Mouse (Mus musculus): ENCODE data around the gene Tbce. TPM values are rescaled to one million over a fixed set of nuclear protein-coding genes. Genes with fewer than 3 reads are reported as not detected.

The Tbce gene
- polyA plus RNA-seq, 2 experiments, result 54.7 to 116 TPM

- under 1% methylated on average over 60 of the region's 64 CpGs for WGBS
Observed at GRCm38 (mm10) chr13:14063013-14063941, 23.8 kb upstream of the Tbce start, which contains the start of the genes Arid4b and Ggps1. Gene Arid4b, plus strand, starts transcription at chr13:14063232. Gene Ggps1, minus strand, starts transcription at chr13:14063488.

GRCm38 (mm10) chr13:14062209-14063012, 23.0 kb upstream of the Tbce start:
- Histone ChIP-seq H3K27ac (replicated peaks; ENCODE audit: low read depth, low read length) (peak overlapping the region; percentile 92), H3K27me3 (ENCODE audit: control insufficient read depth, insufficient read depth, low read length) (no peaks in the 10 kb centered on the region), H3K4me3 (replicated peaks; ENCODE audit: low read length) (peak overlapping the region; percentile 99), H3K9me3 (ENCODE audit: control insufficient read depth, low read length) (no peaks in the 10 kb centered on the region), H3K36me3 (ENCODE audit: control insufficient read depth, insufficient read depth, low read length) (peaks cover 5% of the 10 kb centered on the region; the same call in 1 of the 2 replicates), H3K4me1 (ENCODE audit: control insufficient read depth, insufficient read depth, low read length) (peaks cover 12% of the 10 kb centered on the region), H3K9ac (ENCODE audit: low read depth, low read length, severe bottlenecking) (peak overlapping the region; percentile 73), H3K4me2 (replicated peaks; ENCODE audit: low read depth, low read length, severe bottlenecking) (peak overlapping the region; percentile 69)
- 5% methylated on average over 11 of the region's 11 CpGs for WGBS
- DNase-seq (ENCODE audit: low spot score), result no peak
- TF ChIP-seq POLR2A (IDR thresholded peaks at IDR 0.05; ENCODE audit: borderline replicate concordance, extremely low read depth, insufficient read depth, insufficient read length), result no peak
- no peak for ATAC-seq (ENCODE audit: low FRiP score, low read depth)

More at GRCm38 (mm10) chr13:14063013-14063941, 23.8 kb upstream of the Tbce start, which contains the start of the genes Arid4b and Ggps1:
- peaks cover 15% of the 10 kb centered on the region for H3K4me1 ChIP-seq (ENCODE audit: control insufficient read depth, insufficient read depth, low read length)
- H3K4me2 ChIP-seq (replicated peaks; ENCODE audit: low read depth, low read length, severe bottlenecking), result peak within 1 kb of the TSS; percentile 69
- H3K36me3 ChIP-seq (ENCODE audit: control insufficient read depth, insufficient read depth, low read length), result peaks cover 5% of the 10 kb centered on the region; the same call in 1 of the 2 replicates
- ATAC-seq (ENCODE audit: low FRiP score, low read depth) (peak; percentile 96), DNase-seq (ENCODE audit: low spot score) (peak; percentile 100)
- peak within 1 kb of the TSS; percentile 98 for H3K9ac ChIP-seq (ENCODE audit: low read depth, low read length, severe bottlenecking)
- H3K4me3 ChIP-seq (replicated peaks; ENCODE audit: low read length), result peak within 1 kb of the TSS; percentile 99
- TF ChIP-seq POLR2A (IDR thresholded peaks at IDR 0.05; ENCODE audit: borderline replicate concordance, extremely low read depth, insufficient read depth, insufficient read length), result peak; percentile 80; the same call in 1 of the 2 replicates
- no peaks in the 10 kb centered on the region for H3K27me3 ChIP-seq (ENCODE audit: control insufficient read depth, insufficient read depth, low read length)
- peak within 1 kb of the TSS; percentile 98 for H3K27ac ChIP-seq (replicated peaks; ENCODE audit: low read depth, low read length)
- H3K9me3 ChIP-seq (ENCODE audit: control insufficient read depth, low read length), result no peaks in the 10 kb centered on the region

GRCm38 (mm10) chr13:14059582-14059981, 20.1 kb upstream of the Tbce start:
- Histone ChIP-seq H3K4me3 (replicated peaks; ENCODE audit: low read length) (no peak overlapping the region), H3K27me3 (ENCODE audit: control insufficient read depth, insufficient read depth, low read length) (no peaks in the 10 kb centered on the region), H3K9me3 (ENCODE audit: control insufficient read depth, low read length) (no peaks in the 10 kb centered on the region), H3K9ac (ENCODE audit: low read depth, low read length, severe bottlenecking) (no peak overlapping the region), H3K4me1 (ENCODE audit: control insufficient read depth, insufficient read depth, low read length) (peaks cover 6% of the 10 kb centered on the region), H3K36me3 (ENCODE audit: control insufficient read depth, insufficient read depth, low read length) (peaks cover 28% of the 10 kb centered on the region), H3K27ac (replicated peaks; ENCODE audit: low read depth, low read length) (no peak overlapping the region), H3K4me2 (replicated peaks; ENCODE audit: low read depth, low read length, severe bottlenecking) (no peak overlapping the region)
- DNase-seq (ENCODE audit: low spot score) (no peak), ATAC-seq (ENCODE audit: low FRiP score, low read depth) (no peak)
- no peak for TF ChIP-seq POLR2A (IDR thresholded peaks at IDR 0.05; ENCODE audit: borderline replicate concordance, extremely low read depth, insufficient read depth, insufficient read length)

- 95% methylated on average over 3 of the region's 3 CpGs for WGBS
Observed at GRCm38 (mm10) chr13:14056801-14057200, 17.4 kb upstream of the Tbce start.

GRCm38 (mm10) chr13:14049878-14050277, 10.4 kb upstream of the Tbce start:
- H3K27ac ChIP-seq (replicated peaks; ENCODE audit: low read depth, low read length), result no peak overlapping the region
- H3K4me1 ChIP-seq (ENCODE audit: control insufficient read depth, insufficient read depth, low read length), result no peaks in the 10 kb centered on the region
- no peak overlapping the region for H3K4me2 ChIP-seq (replicated peaks; ENCODE audit: low read depth, low read length, severe bottlenecking)
- ATAC-seq (ENCODE audit: low FRiP score, low read depth) (no peak), DNase-seq (ENCODE audit: low spot score) (no peak)
- no peaks in the 10 kb centered on the region for H3K27me3 ChIP-seq (ENCODE audit: control insufficient read depth, insufficient read depth, low read length)
- H3K36me3 ChIP-seq (ENCODE audit: control insufficient read depth, insufficient read depth, low read length), result peaks cover 54% of the 10 kb centered on the region
- TF ChIP-seq POLR2A (IDR thresholded peaks at IDR 0.05; ENCODE audit: borderline replicate concordance, extremely low read depth, insufficient read depth, insufficient read length), result no peak
- H3K9me3 ChIP-seq (ENCODE audit: control insufficient read depth, low read length), result no peaks in the 10 kb centered on the region
- no peak overlapping the region for H3K4me3 ChIP-seq (replicated peaks; ENCODE audit: low read length)
- H3K9ac ChIP-seq (ENCODE audit: low read depth, low read length, severe bottlenecking), result no peak overlapping the region
- WGBS, result 74% methylated on average over 1 of the region's 1 CpGs

More at GRCm38 (mm10) chr13:14056801-14057200, 17.4 kb upstream of the Tbce start:
- TF ChIP-seq POLR2A (IDR thresholded peaks at IDR 0.05; ENCODE audit: borderline replicate concordance, extremely low read depth, insufficient read depth, insufficient read length), result no peak
- no peak overlapping the region for H3K4me3 ChIP-seq (replicated peaks; ENCODE audit: low read length)
- H3K4me1 ChIP-seq (ENCODE audit: control insufficient read depth, insufficient read depth, low read length), result no peaks in the 10 kb centered on the region
- ATAC-seq (ENCODE audit: low FRiP score, low read depth) (no peak), DNase-seq (ENCODE audit: low spot score) (no peak)
- no peak overlapping the region for H3K4me2 ChIP-seq (replicated peaks; ENCODE audit: low read depth, low read length, severe bottlenecking)
- H3K36me3 ChIP-seq (ENCODE audit: control insufficient read depth, insufficient read depth, low read length), result peaks cover 46% of the 10 kb centered on the region
- no peaks in the 10 kb centered on the region for H3K27me3 ChIP-seq (ENCODE audit: control insufficient read depth, insufficient read depth, low read length)
- no peak overlapping the region for H3K27ac ChIP-seq (replicated peaks; ENCODE audit: low read depth, low read length)
- no peaks in the 10 kb centered on the region for H3K9me3 ChIP-seq (ENCODE audit: control insufficient read depth, low read length)
- H3K9ac ChIP-seq (ENCODE audit: low read depth, low read length, severe bottlenecking), result no peak overlapping the region
